In the genomic region with DNA sequence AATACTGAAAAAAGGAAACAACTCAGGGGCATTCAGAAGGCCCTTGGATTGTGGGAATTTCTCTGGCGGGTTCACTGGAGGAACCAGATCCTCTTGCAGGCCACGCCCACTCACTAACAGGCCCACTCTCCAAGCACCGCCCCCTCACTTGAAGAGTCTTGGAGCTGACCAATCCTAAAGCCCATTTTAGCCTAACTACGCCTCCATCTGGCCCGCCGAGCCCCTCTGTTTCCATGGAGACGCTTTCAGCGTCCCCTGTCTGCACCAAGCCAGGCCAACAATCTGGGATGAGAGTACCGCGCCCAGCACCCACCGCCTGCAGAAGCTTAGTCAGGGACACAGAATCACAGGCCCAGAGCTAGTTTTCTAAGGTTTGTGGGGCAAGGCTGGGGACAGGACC, we compare ENCODE assay signal across 9 mouse cellular contexts. TPM values are rescaled to one million over a fixed set of nuclear protein-coding genes. Genes with fewer than 3 reads are reported as not detected.
A peak's percentile ranks its signal among the peaks of the same experiment; 100 is the strongest.
DNase-seq lines count a peak whose midpoint lies in the region; ATAC-seq and TF ChIP-seq lines count a peak whose summit lies in the region.
"Had no signal": no experiment of that assay in that cellular context is flagged by ENCODE, and none has a peak within 500 bp of the region (broad histone marks: within the 10 kb centered on the region; RNA-seq: fewer than 3 reads in every experiment).

A gene (plus strand): TSS at position 224 of the 400 bp plus-strand sequence.

- H3K36me3 ChIP-seq in hindbrain, embryonic 12.5 days: no peaks in the 10 kb centered on the region

- H3K9ac ChIP-seq in hindbrain, embryonic 12.5 days: no peak within 1 kb of the TSS

- peak; percentile 97 for ATAC-seq in hindbrain, embryonic 12.5 days (ENCODE audit: low FRiP score)

- H3K4me2 ChIP-seq in hindbrain, embryonic 12.5 days (replicated peaks): peak within 1 kb of the TSS; percentile 36

- intact Hi-C loops in left cerebral cortex, adult 2 months (cut with DNase I): no loop called here

- WGBS in hindbrain, embryonic 12.5 days: 0% methylated on average over 11 of the region's 11 CpGs

- no peak for TF ChIP-seq CTCF in left cerebral cortex, adult 2 months (IDR thresholded peaks at IDR 0.05)

- no peaks in the 10 kb centered on the region for H3K27me3 ChIP-seq in hindbrain, embryonic 12.5 days

- no peaks in the 10 kb centered on the region for H3K9me3 ChIP-seq in hindbrain, embryonic 12.5 days (replicated peaks)

- DNase-seq in adrenal gland, postnatal 14 days: peak; percentile 41
- DNase-seq in adrenal gland, postnatal 4 days (ENCODE audit: low spot score in 2 of 2): no peak
- peak; percentile 89 for DNase-seq in embryo, embryonic 9.5 days (ENCODE audit: extremely low spot score)
- DNase-seq in left cerebral cortex, adult 2 months (ENCODE audit: extremely low spot score in 1 of 2, low spot score in 2 of 2): peak; percentile 23 to 25
- DNase-seq in lung, postnatal 36 days: peak; percentile 76
- peak; percentile 47 for DNase-seq in right cerebral cortex, postnatal 4 days
- DNase-seq in urinary bladder, adult 2 months (ENCODE audit: low spot score): no peak

- H3K4me3 ChIP-seq in hindbrain, embryonic 12.5 days: no peak within 1 kb of the TSS
- H3K4me3 ChIP-seq in left cerebral cortex, adult 2 months: no peak within 1 kb of the TSS

- peaks cover 10% of the 10 kb centered on the region for H3K4me1 ChIP-seq in hindbrain, embryonic 12.5 days

- no peak within 1 kb of the TSS for H3K27ac ChIP-seq in hindbrain, embryonic 12.5 days
- H3K27ac ChIP-seq in left cerebral cortex, adult 2 months: no peak within 1 kb of the TSS

RNA-seq across cellular contexts. Expression of the gene that starts here (rescaled TPM):
- not detected in 2 replicates for total RNA-seq in adrenal gland, postnatal 14 days (2021)
- not detected for total RNA-seq in adrenal gland, postnatal 4 days (2021)
- polyA plus RNA-seq in hindbrain, embryonic 12.5 days (2016; fragmentation: Nextera tagmentation; extraction: Ambion mirVana): 1.2 and 1.8 TPM in 2 replicates
- under 1 TPM in 1 of 2 experiments, not detected in 1; 0.14 TPM for total RNA-seq in left cerebral cortex, adult 2 months (2021)
- not detected in 2 replicates for polyA plus RNA-seq in urinary bladder, adult 2 months (2012; rRNA removed)
- total RNA-seq: common myeloid progenitor, adult 5-6 weeks had no signal

Comparison
In these comparisons a context has a peak if more than half of its experiments do, and no peak if none do; other contexts are left out.
1. Peak in DNase-seq in adrenal gland, postnatal 14 days; RNA of the gene not detected or under 1 TPM.
2. Peak in DNase-seq in left cerebral cortex, adult 2 months; RNA of the gene not detected or under 1 TPM.
3. DNase-seq: peak in embryo, embryonic 9.5 days (single experiment), lung, postnatal 36 days (single experiment) and right cerebral cortex, postnatal 4 days (single experiment); none in adrenal gland, postnatal 4 days (0 of 2) and urinary bladder, adult 2 months (single experiment).